Mouse (Mus musculus): Measurements from ENCODE around the gene Heatr5b. TPM values are rescaled to one million over a fixed set of nuclear protein-coding genes. Genes with fewer than 3 reads are reported as not detected.

Heatr5b gene
- polyA plus RNA-seq (2015; fragmentation: Nextera tagmentation; extraction: Ambion mirVana), result 10.0 and 13.3 TPM in 2 replicates

- H3K9me3 ChIP-seq, result no peaks in the 10 kb centered on the region
- H3K4me1 ChIP-seq, result no peaks in the 10 kb centered on the region
- peak within 1 kb of the TSS; percentile 94 for H3K9ac ChIP-seq
- WGBS, result under 1% methylated on average over 81 of the region's 81 CpGs
- H3K36me3 ChIP-seq, result peaks cover 12% of the 10 kb centered on the region; the same call in 1 of the 2 replicates
- H3K27me3 ChIP-seq (replicated peaks), result no peaks in the 10 kb centered on the region
- peak within 1 kb of the TSS; percentile 89 for H3K4me3 ChIP-seq (replicated peaks)
- peak within 1 kb of the TSS; percentile 88 for H3K4me2 ChIP-seq
- peak; percentile 98 for ATAC-seq (ENCODE audit: insufficient read depth, low FRiP score, low read depth)
- peak within 1 kb of the TSS; percentile 90 for H3K27ac ChIP-seq
Measured at GRCm38 (mm10) chr17:78834856-78835835, at the start of gene Heatr5b, which contains the start of gene Gpatch11. Heatr5b (minus strand) TSS chr17:78835364. Gpatch11 (plus strand) TSS chr17:78835567.

DNA sequence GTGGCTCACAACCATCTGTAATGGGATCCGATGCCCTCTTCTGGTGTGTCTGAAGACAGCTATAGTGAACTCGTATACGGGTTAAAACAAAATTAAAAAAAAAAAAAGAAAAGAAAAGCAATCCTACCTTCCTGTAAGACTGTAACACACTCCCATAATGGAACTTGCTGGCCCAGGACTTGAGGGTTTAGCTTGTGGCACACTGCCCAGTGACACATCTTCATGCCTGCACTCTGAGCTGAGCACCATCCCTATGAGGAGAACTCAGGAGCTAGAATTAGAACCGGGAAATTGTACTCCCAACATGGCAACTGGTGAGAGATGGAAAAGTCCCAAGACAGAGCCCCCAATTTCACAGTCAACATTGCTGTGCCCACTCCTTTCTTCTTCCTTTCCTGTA lies 48.1 kb upstream of the Heatr5b start:
- H3K9me3 ChIP-seq, result no peaks in the 10 kb centered on the region
- H3K9ac ChIP-seq, result no peak overlapping the region
- ATAC-seq (ENCODE audit: insufficient read depth, low FRiP score, low read depth), result no peak
- no peaks in the 10 kb centered on the region for H3K27me3 ChIP-seq (replicated peaks)
- H3K4me3 ChIP-seq (replicated peaks), result no peak overlapping the region
- H3K4me2 ChIP-seq, result no peak overlapping the region
- 90% methylated on average over 4 of the region's 4 CpGs for WGBS
- H3K36me3 ChIP-seq, result 0 out of 2 replicates have a peak, but pooled peaks cover 3% of the 10 kb centered on the region
- no peak overlapping the region for H3K27ac ChIP-seq
- peaks cover 7% of the 10 kb centered on the region; the same call in 1 of the 2 replicates for H3K4me1 ChIP-seq

GRCm38 (mm10) chr17:78882401-78883112 lies 47.4 kb upstream of the Heatr5b start, which contains the start of gene Eif2ak2:
Eif2ak2 (minus strand) TSS chr17:78882573.
- H3K9ac ChIP-seq, result peak within 1 kb of the TSS; percentile 65
- WGBS, result under 1% methylated on average over 28 of the region's 28 CpGs
- H3K27me3 ChIP-seq (replicated peaks), result no peaks in the 10 kb centered on the region
- peaks cover 7% of the 10 kb centered on the region; the same call in 1 of the 2 replicates for H3K4me1 ChIP-seq
- H3K9me3 ChIP-seq, result no peaks in the 10 kb centered on the region
- H3K4me3 ChIP-seq (replicated peaks), result peak within 1 kb of the TSS; percentile 71
- ATAC-seq (ENCODE audit: insufficient read depth, low FRiP score, low read depth), result peak; percentile 98
- H3K4me2 ChIP-seq, result peak within 1 kb of the TSS; percentile 57
- peak within 1 kb of the TSS; percentile 83 for H3K27ac ChIP-seq
- H3K36me3 ChIP-seq, result 0 out of 2 replicates have a peak, but pooled peaks cover 3% of the 10 kb centered on the region

GRCm38 (mm10) chr17:78881878-78882304 lies 46.7 kb upstream of the Heatr5b start:
- Histone ChIP-seq H3K9ac (peak overlapping the region; percentile 65), H3K27ac (peak overlapping the region; percentile 83), H3K27me3 (replicated peaks) (no peaks in the 10 kb centered on the region), H3K36me3 (peaks cover 6% of the 10 kb centered on the region; the same call in 1 of the 2 replicates), H3K4me1 (peaks cover 7% of the 10 kb centered on the region; the same call in 1 of the 2 replicates), H3K4me3 (replicated peaks) (peak overlapping the region; percentile 71), H3K9me3 (no peaks in the 10 kb centered on the region), H3K4me2 (peak overlapping the region; percentile 57)
- WGBS, result 14% methylated on average over 4 of the region's 7 CpGs
- peak; percentile 56 for ATAC-seq (ENCODE audit: insufficient read depth, low FRiP score, low read depth)

GRCm38 (mm10) chr17:78873886-78874285 lies 38.7 kb upstream of the Heatr5b start:
- H3K9me3 ChIP-seq, result no peaks in the 10 kb centered on the region
- 91% methylated on average over 6 of the region's 6 CpGs for WGBS
- no peaks in the 10 kb centered on the region for H3K27me3 ChIP-seq (replicated peaks)
- H3K36me3 ChIP-seq, result peaks cover 6% of the 10 kb centered on the region; the same call in 1 of the 2 replicates
- no peak overlapping the region for H3K9ac ChIP-seq
- no peak overlapping the region for H3K27ac ChIP-seq
- no peak overlapping the region for H3K4me2 ChIP-seq
- no peaks in the 10 kb centered on the region for H3K4me1 ChIP-seq
- ATAC-seq (ENCODE audit: insufficient read depth, low FRiP score, low read depth), result no peak
- H3K4me3 ChIP-seq (replicated peaks), result no peak overlapping the region

DNA sequence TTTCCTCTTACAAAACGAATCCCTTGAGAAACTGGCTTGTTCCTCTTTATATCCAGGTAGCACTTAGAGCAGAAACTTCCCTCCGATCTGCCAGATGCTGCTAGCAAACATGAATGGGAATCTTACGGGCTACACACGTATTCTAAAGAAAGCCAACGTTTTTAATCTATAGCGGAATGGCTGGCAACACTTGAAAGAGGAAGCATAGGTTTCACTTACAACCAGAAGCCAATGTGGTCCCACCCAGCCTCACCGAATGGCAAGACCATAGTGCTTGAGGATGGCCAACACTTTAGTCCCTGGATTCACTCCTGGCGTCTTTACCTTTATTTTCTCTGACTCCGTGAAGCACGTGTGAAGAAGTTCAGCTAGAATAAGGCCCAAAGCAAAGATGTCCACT lies 21.1 kb upstream of the Heatr5b start:
- no peak for ATAC-seq (ENCODE audit: insufficient read depth, low FRiP score, low read depth)

DNA sequence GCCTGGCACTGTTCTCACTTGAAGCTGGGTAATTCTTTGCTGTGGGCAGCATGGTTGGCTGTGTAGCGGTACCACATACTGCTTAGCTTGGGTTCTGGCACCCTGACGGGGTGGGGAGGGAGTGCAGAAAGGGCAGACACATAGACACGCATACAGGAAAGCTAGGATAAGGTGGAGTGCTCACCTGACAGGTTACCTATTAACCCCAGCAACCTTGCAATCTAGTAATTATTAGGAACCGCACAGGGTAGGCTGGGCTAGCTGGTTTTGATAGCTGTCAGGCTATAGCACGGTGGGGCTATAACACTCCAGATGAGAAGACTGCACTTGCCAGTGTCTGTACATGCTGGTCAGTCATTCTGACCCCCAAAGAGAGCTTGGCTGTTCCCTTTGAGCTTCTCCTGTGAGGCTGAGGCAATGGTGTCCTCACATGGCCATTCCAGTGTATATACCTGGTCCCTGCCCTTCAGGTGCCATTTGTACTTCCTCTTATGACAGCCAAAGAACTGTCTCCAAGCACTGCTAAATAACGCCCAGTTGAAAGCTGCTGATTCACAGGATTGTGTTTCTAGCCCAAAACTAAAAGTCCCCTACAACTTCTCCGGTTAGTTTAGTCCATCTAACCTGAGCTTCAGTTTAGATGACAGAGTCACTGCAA lies 7.2 kb upstream of the Heatr5b start:
- H3K27ac ChIP-seq, result no peak overlapping the region
- 86% methylated on average over 7 of the region's 7 CpGs for WGBS
- H3K36me3 ChIP-seq, result peaks cover 48% of the 10 kb centered on the region
- no peaks in the 10 kb centered on the region for H3K27me3 ChIP-seq (replicated peaks)
- H3K4me1 ChIP-seq, result no peaks in the 10 kb centered on the region
- no peak overlapping the region for H3K4me2 ChIP-seq
- no peak overlapping the region for H3K4me3 ChIP-seq (replicated peaks)
- H3K9ac ChIP-seq, result no peak overlapping the region
- no peak for ATAC-seq (ENCODE audit: insufficient read depth, low FRiP score, low read depth)
- H3K9me3 ChIP-seq, result no peaks in the 10 kb centered on the region

More for the DNA sequence above, 21.1 kb upstream of the Heatr5b start:
- WGBS, result 87% methylated on average over 10 of the region's 10 CpGs
- Histone ChIP-seq H3K4me2 (no peak overlapping the region), H3K4me3 (replicated peaks) (no peak overlapping the region), H3K9ac (no peak overlapping the region), H3K27me3 (replicated peaks) (no peaks in the 10 kb centered on the region), H3K36me3 (peaks cover 6% of the 10 kb centered on the region; the same call in 1 of the 2 replicates), H3K4me1 (no peaks in the 10 kb centered on the region), H3K9me3 (no peaks in the 10 kb centered on the region), H3K27ac (no peak overlapping the region)

GRCm38 (mm10) chr17:78836056-78836455 lies 892 bp upstream of the Heatr5b start:
- peak overlapping the region; percentile 89 for H3K4me3 ChIP-seq (replicated peaks)
- H3K27ac ChIP-seq, result peak overlapping the region; percentile 90
- peak overlapping the region; percentile 88 for H3K4me2 ChIP-seq
- no peaks in the 10 kb centered on the region for H3K9me3 ChIP-seq
- no peaks in the 10 kb centered on the region for H3K27me3 ChIP-seq (replicated peaks)
- H3K9ac ChIP-seq, result peak overlapping the region; percentile 50; the same call in 1 of the 2 replicates
- 0 out of 2 replicates have a peak, but pooled peaks cover 15% of the 10 kb centered on the region for H3K36me3 ChIP-seq
- no peaks in the 10 kb centered on the region for H3K4me1 ChIP-seq
- 26% methylated on average over 2 of the region's 2 CpGs for WGBS
- no peak for ATAC-seq (ENCODE audit: insufficient read depth, low FRiP score, low read depth)

- Histone ChIP-seq H3K4me3 (replicated peaks) (no peak overlapping the region), H3K27ac (no peak overlapping the region), H3K36me3 (peaks cover 24% of the 10 kb centered on the region), H3K4me1 (no peaks in the 10 kb centered on the region), H3K4me2 (no peak overlapping the region), H3K27me3 (replicated peaks) (no peaks in the 10 kb centered on the region), H3K9me3 (no peaks in the 10 kb centered on the region), H3K9ac (no peak overlapping the region)
- no peak for ATAC-seq (ENCODE audit: insufficient read depth, low FRiP score, low read depth)
- 89% methylated on average over 13 of the region's 13 CpGs for WGBS
Measured at GRCm38 (mm10) chr17:78824346-78824745, 10.8 kb downstream of the Heatr5b start.

GRCm38 (mm10) chr17:78809582-78809981 lies 25.6 kb downstream of the Heatr5b start:
- no peak overlapping the region for H3K4me2 ChIP-seq
- no peak overlapping the region for H3K27ac ChIP-seq
- no peak for ATAC-seq (ENCODE audit: insufficient read depth, low FRiP score, low read depth)
- H3K9me3 ChIP-seq, result no peaks in the 10 kb centered on the region
- peaks cover 14% of the 10 kb centered on the region; the same call in 1 of the 2 replicates for H3K36me3 ChIP-seq
- H3K4me1 ChIP-seq, result no peaks in the 10 kb centered on the region
- WGBS, result 93% methylated on average over 3 of the region's 3 CpGs
- no peak overlapping the region for H3K4me3 ChIP-seq (replicated peaks)
- H3K27me3 ChIP-seq (replicated peaks), result no peaks in the 10 kb centered on the region
- no peak overlapping the region for H3K9ac ChIP-seq

GRCm38 (mm10) chr17:78809019-78809418 lies 26.1 kb downstream of the Heatr5b start:
- H3K4me3 ChIP-seq (replicated peaks), result no peak overlapping the region
- no peak overlapping the region for H3K27ac ChIP-seq
- no peak overlapping the region for H3K9ac ChIP-seq
- no peaks in the 10 kb centered on the region for H3K4me1 ChIP-seq
- no peaks in the 10 kb centered on the region for H3K9me3 ChIP-seq
- no peaks in the 10 kb centered on the region for H3K27me3 ChIP-seq (replicated peaks)
- H3K36me3 ChIP-seq, result peaks cover 14% of the 10 kb centered on the region; the same call in 1 of the 2 replicates
- no peak for ATAC-seq (ENCODE audit: insufficient read depth, low FRiP score, low read depth)
- no peak overlapping the region for H3K4me2 ChIP-seq
